Mouse (Mus musculus) lung, postnatal 0 days (tissue): Measurements from ENCODE around the gene Gm37240.

Experiments used
- CTCF ChIP-seq: IDR thresholded peaks from 2 replicates; pipeline ENCODE4 v1.5.1; 2016; ENCODE audit warnings: antibody characterized with exemption, mild to moderate bottlenecking
- EP300 ChIP-seq: IDR thresholded peaks from 2 replicates; pipeline ENCODE4 v1.6.1; 2016; ENCODE audit warnings: antibody characterized with exemption, mild to moderate bottlenecking, control low read depth

- TF ChIP-seq CTCF (no peak), EP300 (no peak)
These were observed 1.4 kb downstream of the Gm37240 start for GRCm38 (mm10) chr3:85885906-85886305.
